Mouse (Mus musculus) cerebellum, adult (tissue): ENCODE measurements at regions not wholly inside any gene's neighbourhood (a gene's known extent, or its start where the extent isn't known, plus 50 kb on each side); places are given as distances from the start of the nearest gene placed in this dataset.
"Not testable (repeated sequence)": the region's sequence is repeated elsewhere in the genome, so short reads cannot be mapped to it uniquely, and the experiment has no call there.

Experiments used
- ATAC-seq: cut with Nextera tagmentation; 2 replicates; pipeline ENCODE4 v1.9.2; 2017; ENCODE audit warnings: mild to moderate bottlenecking, moderate library complexity, mixed read lengths; ENCODE audit not compliant: insufficient number of reproducible peaks, low FRiP score, low TSS enrichment

DNA sequence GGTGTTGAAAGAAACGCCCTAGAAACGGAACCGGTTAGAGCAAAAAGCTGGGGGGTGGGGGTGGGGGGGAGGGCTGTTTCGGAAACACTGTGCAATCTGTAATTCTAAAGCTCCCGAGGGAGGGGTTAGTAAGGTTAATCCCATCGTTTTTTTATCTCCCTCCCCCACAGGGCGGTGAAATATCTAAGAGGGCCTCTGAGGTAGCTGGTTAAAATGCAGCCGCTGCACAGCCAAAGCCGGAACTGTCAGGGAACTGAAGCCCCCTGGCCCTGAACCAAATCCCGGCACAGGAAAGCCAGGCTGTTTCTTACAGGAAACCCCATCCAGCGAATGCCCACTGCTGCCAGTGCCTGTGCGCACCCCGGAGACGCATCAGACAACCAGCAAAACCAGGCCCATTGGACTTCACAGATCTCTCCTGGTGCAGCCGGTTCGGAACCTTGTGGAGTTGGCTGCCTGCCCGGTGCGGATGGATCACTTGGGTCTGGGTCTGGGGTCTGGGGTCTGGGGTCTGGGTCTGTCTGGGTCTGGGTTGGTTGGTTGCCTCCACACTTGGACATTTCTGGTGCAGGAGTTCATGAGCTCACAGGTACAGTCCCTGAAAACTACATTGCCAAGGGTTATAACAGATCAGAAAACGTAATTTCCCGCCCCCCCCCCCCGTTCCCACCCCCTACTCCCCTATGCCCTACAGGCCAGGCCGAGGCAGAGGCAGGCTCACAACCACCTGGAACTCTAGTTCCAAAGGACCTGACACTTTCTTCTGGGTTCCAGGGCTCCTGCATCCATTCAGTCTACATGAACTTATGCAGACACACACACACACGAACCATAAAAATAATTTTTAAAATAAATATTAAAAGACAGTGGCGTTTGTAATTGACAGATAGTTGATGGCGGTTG, 272.7 kb downstream of the Gxylt1 start:
- no peak for ATAC-seq

DNA sequence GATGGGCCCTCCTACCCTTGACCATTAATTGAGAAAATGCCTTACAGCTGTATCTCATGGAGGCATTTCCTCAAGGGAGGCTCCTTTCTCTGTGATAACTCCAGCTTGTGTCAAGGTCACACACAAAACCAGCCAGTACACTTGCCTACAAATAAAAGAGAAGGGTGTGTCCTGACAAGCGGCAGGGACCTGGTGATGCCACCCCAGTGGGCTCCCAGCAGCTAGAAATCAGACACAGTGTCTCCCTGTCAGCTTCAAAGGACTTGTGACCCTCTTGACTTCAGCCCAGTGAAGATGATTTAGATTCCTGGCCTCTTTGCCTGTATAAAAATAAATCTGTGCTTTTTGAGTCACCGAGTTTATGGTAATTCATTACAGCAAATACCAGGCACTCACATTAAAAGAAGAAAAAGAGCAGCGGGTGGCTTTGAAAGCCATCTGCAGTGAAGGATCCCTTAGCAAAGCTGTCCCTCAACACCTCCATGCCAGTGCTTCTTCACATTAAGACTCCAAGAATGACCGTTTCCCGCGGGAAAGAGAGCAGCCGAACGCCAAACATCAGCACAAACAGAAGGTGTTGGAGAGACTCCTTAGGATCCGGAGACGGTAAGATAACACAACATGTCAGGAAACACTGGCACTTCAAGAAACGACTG, 273.5 kb downstream of the Gxylt1 start:
- no peak for ATAC-seq

DNA sequence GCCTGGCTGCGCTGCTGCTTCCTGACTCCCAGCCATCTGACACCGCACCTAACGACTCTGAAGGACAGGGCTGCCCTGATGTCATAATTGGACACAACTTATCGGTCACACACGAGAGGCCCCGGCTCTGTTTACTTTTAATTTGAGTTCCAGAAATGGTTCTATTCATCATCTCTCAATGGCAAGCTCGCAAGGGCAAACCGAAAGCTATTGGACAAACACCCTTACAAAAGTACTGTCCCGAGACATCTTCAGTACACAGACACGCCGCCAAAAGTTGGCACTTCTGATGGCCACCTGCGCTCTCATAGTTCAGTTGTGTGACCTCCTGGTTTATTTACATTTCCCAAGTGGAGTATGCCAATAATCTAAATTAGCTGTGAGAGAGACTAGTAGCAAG, 274.9 kb downstream of the Gxylt1 start:
- ATAC-seq, result no peak

DNA sequence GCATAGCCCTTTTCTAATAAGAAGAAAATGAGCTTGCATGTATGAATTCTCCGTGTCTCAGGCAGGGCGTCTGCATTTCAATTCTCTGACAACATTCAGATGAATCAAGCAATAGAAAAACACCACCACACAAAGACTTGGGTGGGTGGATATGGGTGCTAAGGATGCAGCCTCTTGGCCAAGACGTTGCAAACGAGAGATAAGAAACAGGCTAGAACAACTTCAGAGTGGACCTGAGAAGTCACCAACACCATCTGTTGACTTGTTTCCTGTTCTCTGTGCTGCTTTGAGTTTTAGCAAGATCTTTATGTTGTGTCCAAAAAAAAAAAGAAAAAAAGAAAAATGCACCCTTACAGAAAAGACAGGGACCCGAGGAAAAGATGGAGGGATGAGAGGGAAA, 277.0 kb downstream of the Gxylt1 start:
- no peak for ATAC-seq

DNA sequence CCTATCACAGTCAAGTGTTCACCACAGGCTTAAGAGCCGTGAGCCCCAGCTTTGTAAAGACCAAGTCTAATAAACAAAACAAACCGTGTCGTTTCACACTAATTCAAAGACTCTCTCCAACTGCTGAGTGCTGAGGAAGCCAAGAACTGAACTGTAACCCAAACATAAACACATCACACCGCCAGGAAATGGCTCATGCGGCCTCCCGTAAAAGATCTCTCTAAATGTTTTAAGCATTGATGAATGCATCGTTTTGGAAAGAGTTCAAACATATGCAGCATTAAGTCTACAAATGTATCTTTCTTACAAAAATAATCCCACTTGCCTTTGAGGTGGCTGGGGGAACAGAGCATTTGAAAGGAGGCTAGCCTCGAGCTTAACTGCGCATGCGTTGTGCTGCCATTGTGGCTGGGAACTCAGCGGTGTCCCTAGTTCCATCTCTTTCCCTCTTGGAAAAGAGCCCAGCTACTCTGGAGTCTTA, 280.7 kb downstream of the Gxylt1 start:
- ATAC-seq, result no peak

DNA sequence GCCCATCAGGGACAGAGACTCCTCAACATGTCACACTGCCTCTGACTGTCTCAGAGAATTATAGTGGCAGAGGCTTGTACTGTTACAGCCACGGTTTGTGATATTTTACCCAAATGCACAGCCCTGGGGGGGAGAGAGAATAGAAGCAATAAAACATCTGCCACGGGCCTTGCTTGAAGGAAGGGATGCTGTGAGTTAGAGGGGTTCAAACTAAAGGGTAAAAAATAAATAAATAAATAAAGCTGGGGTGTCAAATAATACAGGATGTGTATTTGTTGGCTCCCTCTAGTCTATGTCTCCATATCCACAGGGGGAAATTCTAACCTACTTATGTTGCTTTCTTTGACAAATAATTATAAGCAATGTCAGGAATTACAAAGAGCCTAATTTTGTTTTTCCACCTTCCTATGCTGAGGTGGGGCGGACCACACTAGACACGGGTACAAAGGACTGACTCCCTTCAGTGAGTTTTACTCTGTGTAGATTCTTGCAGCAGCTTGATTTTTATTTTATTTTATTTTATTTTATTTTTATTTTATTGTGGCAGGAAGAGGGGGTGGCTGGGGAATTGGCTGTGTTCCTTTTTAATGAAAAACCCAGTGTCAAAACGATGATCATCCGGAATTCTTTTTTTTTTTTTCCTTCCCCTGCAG, 281.3 kb downstream of the Gxylt1 start:
- no peak for ATAC-seq

DNA sequence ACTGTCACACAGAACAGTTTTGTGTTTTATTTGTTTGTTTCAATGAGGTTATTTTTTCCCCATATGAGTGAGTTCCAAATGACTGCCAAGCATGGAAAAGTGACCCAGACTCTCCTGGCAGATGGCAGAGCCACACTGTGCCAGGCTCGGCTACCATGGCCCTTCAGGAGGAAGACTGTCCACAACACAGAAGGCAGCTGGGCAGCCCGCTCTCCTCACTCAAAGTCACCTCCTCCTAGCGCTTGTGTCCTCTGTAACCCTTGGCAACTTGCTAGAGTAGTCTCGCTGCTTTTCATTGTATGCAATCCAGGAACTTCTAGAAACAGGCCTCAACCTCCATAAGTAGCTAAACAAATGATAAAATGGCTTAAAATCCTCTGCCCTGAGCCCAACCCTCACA, 299.2 kb downstream of the Gxylt1 start:
- no peak for ATAC-seq

DNA sequence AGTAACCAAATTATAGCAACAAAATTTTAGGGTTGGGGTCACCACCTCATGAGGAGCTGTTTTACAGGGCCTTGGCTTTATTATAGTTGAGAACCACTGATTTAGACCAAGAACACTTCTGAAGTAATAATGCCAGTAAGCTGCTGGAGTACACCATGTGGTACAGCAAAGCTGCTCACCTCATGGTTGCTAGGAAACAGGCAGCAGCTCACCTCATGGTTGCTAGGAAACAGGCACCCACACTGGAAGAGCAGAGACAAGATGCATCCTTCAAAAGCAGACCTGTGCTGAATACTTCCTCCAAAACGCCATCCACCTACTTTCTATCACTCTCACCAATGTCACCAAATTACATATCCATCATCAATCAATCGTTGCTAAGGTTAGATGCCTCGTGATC, 300.0 kb downstream of the Gxylt1 start:
- no peak for ATAC-seq

DNA sequence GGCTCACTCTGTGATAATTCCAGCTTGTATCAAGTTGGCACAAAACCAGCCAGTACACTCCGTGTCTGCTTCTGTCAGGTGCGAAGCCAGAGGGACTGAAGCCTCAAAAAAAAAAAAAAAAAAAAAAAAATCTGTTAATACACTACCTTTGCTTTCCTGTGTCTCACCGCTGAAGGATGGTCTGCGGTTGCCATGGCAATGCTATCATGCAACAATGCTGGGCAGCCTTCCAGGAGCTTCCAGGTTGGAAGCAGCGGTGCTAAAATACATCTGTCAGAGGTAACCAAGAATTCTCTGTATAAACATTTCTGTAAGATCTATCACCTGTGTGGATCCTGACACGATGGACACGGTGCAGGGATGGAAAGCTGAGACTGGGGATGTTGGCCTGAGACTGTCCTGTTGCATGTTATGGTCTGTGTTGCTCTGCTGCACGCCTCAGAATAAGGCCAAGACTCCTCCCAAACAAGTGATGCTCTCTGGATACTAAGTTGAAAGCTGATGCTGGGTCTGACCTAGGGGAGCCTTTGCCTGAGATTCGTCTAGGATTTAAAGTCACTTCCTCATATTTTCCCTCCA, 301.2 kb downstream of the Gxylt1 start:
- ATAC-seq, result no peak

DNA sequence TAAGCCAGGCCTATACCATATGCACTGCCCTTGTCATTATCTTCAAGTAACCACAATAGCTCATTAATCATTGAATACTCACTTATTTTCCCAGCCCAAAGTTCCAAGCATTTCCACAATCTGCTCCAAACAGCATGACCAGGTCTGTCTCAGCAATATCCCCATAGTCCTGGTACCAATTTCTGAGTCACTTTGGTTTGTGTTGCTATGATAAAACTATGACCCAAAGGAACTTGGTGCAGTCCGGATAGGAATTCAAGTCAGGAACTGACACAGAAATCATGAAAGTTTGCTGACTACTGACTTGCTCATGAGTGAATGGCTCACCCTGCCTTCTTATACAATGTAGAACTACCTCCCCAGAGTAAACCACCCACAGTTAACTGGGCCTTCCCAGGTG, 309.4 kb downstream of the Gxylt1 start:
- no peak for ATAC-seq

DNA sequence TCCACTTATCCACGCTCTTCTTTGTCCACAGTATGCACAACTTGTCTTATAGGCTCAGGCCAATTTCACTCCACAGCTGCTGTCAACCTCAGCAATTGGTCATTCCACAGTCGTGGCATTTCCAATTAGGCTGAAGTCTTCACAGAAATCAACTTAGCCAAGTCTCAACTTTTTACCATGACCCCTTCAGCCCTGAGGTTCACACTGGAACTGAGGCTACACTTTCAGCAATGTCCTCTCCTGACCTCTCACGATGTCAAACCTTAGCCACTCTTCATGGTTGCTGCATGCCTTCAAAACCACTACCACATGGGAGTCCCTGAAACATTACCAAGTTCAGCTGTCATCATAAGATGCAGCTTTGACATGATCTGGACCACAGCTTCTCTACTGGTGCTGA, 310.1 kb downstream of the Gxylt1 start:
- no peak for ATAC-seq

DNA sequence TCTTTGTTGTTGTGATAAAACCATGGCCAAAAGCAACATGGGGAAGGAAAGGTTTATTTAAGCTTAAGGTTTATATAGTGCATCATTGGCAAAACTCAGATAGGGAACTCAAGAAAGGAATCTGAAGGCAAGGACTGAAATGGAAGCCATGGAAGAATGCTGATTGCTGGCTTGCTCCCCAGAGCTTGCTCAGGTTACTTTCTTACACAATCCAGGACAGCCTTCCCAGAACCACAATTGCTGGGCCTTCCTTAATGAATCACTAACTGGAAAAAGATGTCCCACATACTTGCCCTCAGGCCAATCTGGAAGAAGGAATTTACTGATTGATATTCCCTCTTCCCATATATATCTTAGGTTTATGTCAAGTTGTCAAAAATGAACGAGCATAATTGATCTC, 310.8 kb downstream of the Gxylt1 start:
- no peak for ATAC-seq

DNA sequence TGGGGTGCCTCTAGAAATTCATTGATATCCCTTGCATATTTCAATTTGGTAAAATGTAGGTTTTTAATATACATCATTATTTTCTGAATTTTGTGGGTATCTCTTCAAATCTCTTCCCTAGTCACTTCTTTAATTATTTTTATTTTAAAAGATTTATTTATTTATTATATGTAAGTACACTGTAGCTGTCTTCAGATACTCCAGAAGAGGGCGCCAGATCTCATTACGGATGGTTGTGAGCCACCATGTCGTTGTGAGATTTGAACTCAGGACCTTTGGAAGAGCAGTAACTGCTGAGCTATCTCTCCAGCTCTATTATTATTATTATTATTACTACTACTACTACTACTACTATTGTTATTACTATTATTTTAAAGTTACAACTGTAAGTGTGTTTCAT, 324.1 kb downstream of the Gxylt1 start:
- ATAC-seq, result not testable (repeated sequence)

DNA sequence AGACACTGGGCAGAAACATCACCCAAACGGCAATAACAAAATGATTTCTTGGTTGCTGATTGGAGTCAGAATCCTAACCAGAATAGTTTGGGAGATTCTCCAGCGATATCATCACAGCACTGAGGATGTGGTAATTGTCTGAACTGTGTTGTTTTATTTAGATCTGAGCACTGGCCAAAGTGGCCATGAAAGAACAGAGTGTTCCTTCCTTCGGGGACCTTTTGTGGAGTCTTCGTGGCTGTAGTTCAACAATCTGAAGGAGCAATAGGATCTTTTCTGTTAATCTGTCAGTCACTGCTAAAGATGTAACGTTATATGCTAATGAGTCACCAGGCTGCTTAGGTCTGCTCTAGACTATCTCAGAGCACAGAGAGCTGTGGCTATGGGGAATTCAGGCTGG, 328.8 kb downstream of the Gxylt1 start:
- no peak for ATAC-seq

DNA sequence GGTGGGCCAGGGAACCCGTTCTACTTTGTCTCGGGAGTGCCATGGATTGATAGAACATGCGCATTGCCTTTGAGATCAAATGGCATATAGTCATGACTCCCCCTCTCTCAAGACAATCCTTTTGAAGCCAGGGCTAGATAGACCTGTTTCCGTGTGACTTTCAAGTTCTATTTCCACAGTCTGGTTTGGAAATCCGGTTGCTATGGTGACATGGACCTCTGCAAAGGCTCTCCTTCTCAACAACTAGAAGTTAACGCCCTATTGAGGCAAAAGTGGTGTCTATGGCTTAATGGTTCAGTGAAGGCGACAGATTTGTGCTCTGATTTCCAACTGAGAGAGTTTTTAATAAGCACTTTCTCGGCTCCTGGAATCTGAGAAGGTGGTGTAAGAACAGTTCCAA, 371.2 kb downstream of the Gxylt1 start:
- no peak for ATAC-seq

DNA sequence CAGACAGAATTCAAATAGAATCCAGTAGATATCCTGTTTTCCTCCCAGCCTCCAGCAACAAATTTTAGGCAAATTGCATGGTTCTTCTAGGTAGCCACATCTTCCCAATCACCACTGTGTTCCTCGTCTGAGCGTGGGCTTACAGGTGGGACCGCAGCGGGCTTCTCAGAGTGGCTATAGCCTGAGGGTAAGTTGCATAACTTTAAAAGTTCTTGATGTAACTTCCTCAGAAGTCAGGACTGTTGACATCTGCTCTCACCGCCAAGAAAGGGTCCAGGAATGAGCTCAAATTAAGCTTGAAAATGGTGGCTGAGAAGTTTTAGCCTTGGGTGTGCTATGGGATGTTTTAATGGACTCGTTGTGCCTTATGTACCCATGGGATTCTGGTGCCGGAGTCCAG, 377.7 kb downstream of the Gxylt1 start:
- no peak for ATAC-seq

DNA sequence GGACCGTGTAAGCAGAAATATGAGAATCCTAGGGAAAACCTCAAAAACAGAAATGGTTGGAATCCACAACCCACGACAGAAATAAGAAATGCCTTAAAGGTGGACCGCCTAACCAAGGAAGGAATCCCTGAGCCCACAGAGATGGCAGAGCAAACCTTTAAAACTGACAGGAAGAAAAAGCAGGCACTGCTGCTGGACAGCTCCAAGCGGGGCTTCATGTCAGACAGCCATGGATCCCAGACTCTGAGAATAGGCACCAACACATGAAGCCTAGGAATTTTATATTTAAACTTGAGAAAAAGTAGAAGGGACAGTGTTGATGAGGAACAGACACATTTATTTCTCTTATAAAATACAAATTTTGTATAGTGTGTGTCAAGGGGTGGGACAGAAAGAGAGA, 379.1 kb downstream of the Gxylt1 start:
- ATAC-seq, result no peak

DNA sequence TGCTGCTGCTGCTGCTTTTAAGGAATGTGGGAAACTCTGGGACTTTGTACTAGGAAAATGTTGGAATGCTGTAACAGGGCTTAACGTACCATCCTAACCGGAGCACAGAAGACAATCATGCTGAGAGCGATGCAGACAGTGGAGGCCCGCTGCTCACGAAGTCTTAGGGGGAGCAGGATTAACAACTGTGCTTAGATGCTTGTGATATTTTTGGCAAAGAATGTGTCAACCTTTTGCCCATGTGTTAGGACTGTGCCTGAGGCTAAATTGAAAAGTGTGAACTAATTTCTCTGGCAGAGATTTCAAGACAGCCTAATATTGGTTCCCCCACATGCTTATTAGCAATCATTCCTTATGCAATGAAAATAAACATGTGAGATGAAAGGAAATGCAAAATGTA, 398.5 kb downstream of the Gxylt1 start:
- ATAC-seq, result no peak

DNA sequence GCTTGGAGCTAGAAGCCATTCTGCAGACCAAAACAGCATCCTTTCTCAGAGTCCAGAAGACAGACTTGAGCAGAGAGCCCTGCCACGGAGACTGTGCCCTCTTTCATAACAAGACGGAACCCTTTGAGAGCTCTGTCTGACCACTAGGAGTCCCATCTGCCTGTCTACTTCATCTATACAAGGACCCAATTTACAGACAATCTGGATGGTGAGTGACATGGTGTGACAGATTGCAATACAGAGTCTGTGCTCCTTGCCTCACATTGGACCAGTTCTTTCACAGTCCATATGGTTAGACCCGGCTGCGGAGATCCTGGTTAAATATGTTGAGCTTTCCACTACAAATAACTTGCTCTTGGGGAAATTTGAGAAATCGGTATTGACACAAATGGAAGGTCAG, 410.9 kb downstream of the Gxylt1 start:
- 0 out of 2 replicates have a peak, but pooled peaks have one; percentile 15 for ATAC-seq

DNA sequence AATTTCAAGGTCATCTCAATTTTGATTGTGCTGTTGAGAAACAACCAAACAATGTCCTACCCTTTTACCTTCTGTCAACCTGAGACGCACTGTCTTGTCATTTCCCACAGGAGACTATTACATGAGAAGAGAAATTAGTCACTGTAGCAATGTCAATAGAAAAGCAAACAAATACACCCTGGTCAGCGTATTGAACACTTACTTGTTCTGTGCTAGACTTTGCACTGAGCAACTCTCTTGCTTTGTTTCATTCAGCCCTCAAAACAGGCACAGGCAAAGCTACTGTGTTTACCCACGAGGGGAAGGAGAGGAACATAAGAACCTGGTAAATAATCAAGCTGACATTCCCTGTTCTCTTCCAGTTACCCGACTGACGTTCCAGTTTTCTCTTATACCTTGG, 424.1 kb downstream of the Gxylt1 start:
- ATAC-seq, result no peak

DNA sequence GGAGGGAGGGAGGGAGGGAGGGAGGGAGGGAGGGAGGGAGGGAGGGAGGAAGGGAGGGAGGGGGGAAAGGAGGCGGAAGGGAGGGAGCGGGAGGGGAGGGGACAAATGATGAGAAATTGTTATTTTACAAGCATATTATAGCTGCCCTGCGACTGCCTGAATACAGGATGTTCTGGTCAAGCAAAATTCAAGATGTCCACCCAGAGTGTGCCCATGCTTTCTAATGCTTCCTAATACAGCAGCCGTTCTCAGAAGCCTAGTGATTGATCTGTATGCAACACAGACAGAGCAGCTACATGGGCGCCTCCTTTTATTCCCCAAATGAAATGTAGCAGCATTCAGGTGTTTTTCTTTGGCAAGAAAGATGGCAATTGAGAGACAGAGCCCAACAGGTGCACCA, 434.9 kb downstream of the Gxylt1 start:
- ATAC-seq, result no peak
